Mouse (Mus musculus): ENCODE data around the gene Siah1a.

Siah1a gene

GRCm38 (mm10) chr8:86699471-86699870 lies 46.3 kb downstream of the Siah1a start:
- DNase-seq = no peak

GRCm38 (mm10) chr8:86698811-86699421 lies 46.8 kb downstream of the Siah1a start:
- DNase-seq = no peak

GRCm38 (mm10) chr8:86695703-86696102 lies 50.0 kb downstream of the Siah1a start:
- no peak for DNase-seq

GRCm38 (mm10) chr8:86694011-86694410 lies 51.7 kb downstream of the Siah1a start:
- DNase-seq = no peak

GRCm38 (mm10) chr8:86692107-86692506 lies 53.6 kb downstream of the Siah1a start:
- DNase-seq = no peak

- DNase-seq = no peak
Observed at GRCm38 (mm10) chr8:86686629-86687028, 59.1 kb downstream of the Siah1a start.
